Mouse (Mus musculus): ENCODE results near the gene Il1rapl2. TPM values are rescaled to one million over a fixed set of nuclear protein-coding genes. Genes with fewer than 3 reads are reported as not detected.

Il1rapl2 gene
- not detected in 2 replicates for polyA plus RNA-seq (2012; rRNA removed)

GRCm38 (mm10) chrX:137570321-137571195 is at the start of gene Il1rapl2:
Gene Il1rapl2, plus strand, starts transcription at chrX:137570608.

GRCm38 (mm10) chrX:138209480-138209879 is 639.1 kb downstream of the Il1rapl2 start, which contains the start of gene Tex13a:
Gene Tex13a, minus strand, starts transcription at chrX:138209580.

